Mouse (Mus musculus) kidney, postnatal 0 days (tissue): Measurements from ENCODE around the gene Jkamp. TPM values are rescaled to one million over a fixed set of nuclear protein-coding genes. Genes with fewer than 3 reads are reported as not detected.

ENCODE experiments used
- ATAC-seq: fragments of 200-750 bp; cut with Nextera tagmentation; replicated peaks from 2 replicates; pipeline ENCODE4 v1.8.0; 2017; ENCODE audit warnings: low read depth, moderate number of reproducible peaks, moderate TSS enrichment, moderate library complexity; ENCODE audit not compliant: low FRiP score
- DNase-seq: peaks from one replicate; pipeline ENCODE4 v3.0.0-alpha.2; 2016; ENCODE audit warnings: low spot score
- H3K27ac ChIP-seq: fragments of 300-500 bp; sonication (generic); 2 replicates; pipeline ENCODE4 v1.5.1; 2014; ENCODE audit warnings: mild to moderate bottlenecking
- H3K27me3 ChIP-seq: fragments of 300-500 bp; sonication (generic); 2 replicates; pipeline ENCODE4 v1.6.1; 2014; ENCODE audit warnings: low read length, mixed read lengths; ENCODE audit not compliant: insufficient read depth
- H3K36me3 ChIP-seq: fragments of 300-500 bp; sonication (generic); 2 replicates; pipeline ENCODE4 v1.6.1; 2014; ENCODE audit warnings: low read length, mixed read lengths; ENCODE audit not compliant: insufficient read depth
- H3K4me1 ChIP-seq: fragments of 300-500 bp; sonication (generic); replicated peaks from 2 replicates; pipeline ENCODE4 v1.6.1; 2014; ENCODE audit warnings: antibody characterized with exemption, low read length, mixed read lengths; ENCODE audit not compliant: insufficient read depth
- H3K4me2 ChIP-seq: fragments of 300-500 bp; sonication (generic); 2 replicates; pipeline ENCODE4 v1.6.1; 2014; ENCODE audit warnings: mild to moderate bottlenecking, low read length, moderate library complexity, mixed read lengths
- H3K4me3 ChIP-seq: fragments of 300-500 bp; sonication (generic); replicated peaks from 2 replicates; pipeline ENCODE4 v1.5.1; 2014; ENCODE audit warnings: low read depth, low read length
- H3K9ac ChIP-seq: fragments of 300-500 bp; sonication (generic); 2 replicates; pipeline ENCODE4 v1.6.1; 2014; ENCODE audit warnings: low read depth, low read length
- H3K9me3 ChIP-seq: fragments of 300-500 bp; sonication (generic); replicated peaks from 2 replicates; pipeline ENCODE4 v1.6.1; 2016; ENCODE audit warnings: low read length, inconsistent platforms, mixed read lengths
- CTCF ChIP-seq: IDR thresholded peaks from 2 replicates; pipeline ENCODE4 v1.5.1; 2016; ENCODE audit warnings: antibody characterized with exemption, low read depth, mild to moderate bottlenecking, moderate library complexity
- WGBS: fragments of 180-500 bp; shearing (Covaris S2); extraction: QIAGEN DNeasy Blood & Tissue Kit; methylation state at CpG from one replicate; pipeline ENCODE4 v1.1.7; 2014; 5-methylcytosine and 5-hydroxymethylcytosine counted together
- microRNA-seq: library from miRNA; unstranded; fragments of <30 nt; microRNA quantifications from one replicate; pipeline ENCODE4, GENCODE M21; 2016
- polyA plus RNA-seq: library from polyadenylated mRNA; unstranded; fragments of >200 nt; fragmentation: Nextera tagmentation; extraction: Ambion mirVana; gene quantifications from 2 replicates; pipeline ENCODE4 v1.2.1, GENCODE M21; 2015

The Jkamp gene
- polyA plus RNA-seq, 1 experiment from 2014 or later, result 67.6 TPM

GRCm38 (mm10) chr12:72104027-72104426 is 18.6 kb downstream of the Jkamp start:
- Histone ChIP-seq H3K4me1 (no peaks in the 10 kb centered on the region), H3K4me3 (no peak overlapping the region), H3K36me3 (peaks cover 4% of the 10 kb centered on the region; the same call in 1 of the 2 replicates), H3K4me2 (no peak overlapping the region), H3K9ac (no peak overlapping the region), H3K27ac (no peak overlapping the region), H3K27me3 (no peaks in the 10 kb centered on the region), H3K9me3 (no peaks in the 10 kb centered on the region)
- ATAC-seq (peak; percentile 54; the same call in 1 of the 2 replicates), DNase-seq (no peak)
- TF ChIP-seq CTCF, result no peak
- WGBS, result 86% methylated on average over 5 of the region's 5 CpGs

- no peak overlapping the region for H3K9ac ChIP-seq
- no peak overlapping the region for H3K27ac ChIP-seq
- peak; percentile 92 for TF ChIP-seq CTCF
- no peaks in the 10 kb centered on the region for H3K4me1 ChIP-seq
- ATAC-seq (0 out of 2 replicates have a peak, but pooled peaks have one; percentile 25), DNase-seq (peak; percentile 91)
- no peak overlapping the region for H3K4me2 ChIP-seq
- no peak overlapping the region for H3K4me3 ChIP-seq
- no peaks in the 10 kb centered on the region for H3K27me3 ChIP-seq
- no peaks in the 10 kb centered on the region for H3K9me3 ChIP-seq
- 27% methylated on average over 14 of the region's 14 CpGs for WGBS
- peaks cover 4% of the 10 kb centered on the region; the same call in 1 of the 2 replicates for H3K36me3 ChIP-seq
Measured at GRCm38 (mm10) chr12:72104525-72105281, 19.3 kb downstream of the Jkamp start.

- Histone ChIP-seq H3K36me3 (no peaks in the 10 kb centered on the region), H3K27me3 (no peaks in the 10 kb centered on the region), H3K4me3 (no peak overlapping the region), H3K9me3 (no peaks in the 10 kb centered on the region), H3K4me1 (no peaks in the 10 kb centered on the region), H3K27ac (no peak overlapping the region), H3K9ac (no peak overlapping the region), H3K4me2 (no peak overlapping the region)
- ATAC-seq (no peak), DNase-seq (no peak)
- TF ChIP-seq CTCF, result no peak
- WGBS, result 72% methylated on average over 6 of the region's 6 CpGs
Measured at GRCm38 (mm10) chr12:72115126-72115525, 29.7 kb downstream of the Jkamp start.

GRCm38 (mm10) chr12:72115686-72116345 is 30.4 kb downstream of the Jkamp start:
- 72% methylated on average over 22 of the region's 23 CpGs for WGBS
- ATAC-seq (no peak), DNase-seq (no peak)
- H3K4me3 ChIP-seq, result no peak overlapping the region
- no peaks in the 10 kb centered on the region for H3K36me3 ChIP-seq
- TF ChIP-seq CTCF, result no peak
- H3K4me2 ChIP-seq, result no peak overlapping the region
- no peaks in the 10 kb centered on the region for H3K4me1 ChIP-seq
- H3K9me3 ChIP-seq, result no peaks in the 10 kb centered on the region
- H3K27me3 ChIP-seq, result no peaks in the 10 kb centered on the region
- H3K9ac ChIP-seq, result no peak overlapping the region
- H3K27ac ChIP-seq, result no peak overlapping the region

GRCm38 (mm10) chr12:72129203-72129602 is 43.8 kb downstream of the Jkamp start:
- TF ChIP-seq CTCF, result no peak
- WGBS, result 85% methylated on average over 10 of the region's 10 CpGs
- Histone ChIP-seq H3K4me3 (no peak overlapping the region), H3K9ac (no peak overlapping the region), H3K9me3 (no peaks in the 10 kb centered on the region), H3K4me2 (no peak overlapping the region), H3K27me3 (no peaks in the 10 kb centered on the region), H3K27ac (no peak overlapping the region), H3K4me1 (no peaks in the 10 kb centered on the region), H3K36me3 (no peaks in the 10 kb centered on the region)
- ATAC-seq (no peak), DNase-seq (no peak)

GRCm38 (mm10) chr12:72150786-72151185 is 65.4 kb downstream of the Jkamp start:
- Histone ChIP-seq H3K9me3 (no peaks in the 10 kb centered on the region), H3K27me3 (no peaks in the 10 kb centered on the region), H3K4me3 (no peak overlapping the region), H3K9ac (no peak overlapping the region), H3K27ac (no peak overlapping the region), H3K4me1 (no peaks in the 10 kb centered on the region), H3K4me2 (no peak overlapping the region), H3K36me3 (no peaks in the 10 kb centered on the region)
- no peak for TF ChIP-seq CTCF
- DNase-seq, result no peak
- ATAC-seq, result no peak
- WGBS, result 87% methylated on average over 4 of the region's 4 CpGs

Small RNA genes within 50 kb of the gene (microRNA-seq; reads per million reads assigned to microRNA genes)
- gene Gm24466, result not detected

Other genes starting within 250 kb of the Jkamp start
- gene Gpr135, start 14.5 kb upstream of the Jkamp start, polyA plus RNA-seq, result 2.2 and 2.3 TPM in 2 replicates
- 38.9 and 39.5 TPM in 2 replicates for gene L3hypdh, start 150 bp upstream of the Jkamp start, polyA plus RNA-seq
- gene Ccdc175, start 99.4 kb downstream of the Jkamp start, polyA plus RNA-seq, result 0.05 and 0.09 TPM in 2 replicates